Mouse (Mus musculus): ENCODE measurements around the gene Atp2a1. TPM values are rescaled to one million over a fixed set of nuclear protein-coding genes. Genes with fewer than 3 reads are reported as not detected.

The Atp2a1 gene
- polyA plus RNA-seq, 1 experiment from 2014 or later: 0.20 TPM

- Histone ChIP-seq H3K27me3 (no peaks in the 10 kb centered on the region), H3K36me3 (no peaks in the 10 kb centered on the region), H3K9me3 (no peaks in the 10 kb centered on the region), H3K9ac (replicated peaks) (no peak overlapping the region), H3K4me1 (no peaks in the 10 kb centered on the region), H3K4me3 (no peak overlapping the region), H3K27ac (replicated peaks) (no peak overlapping the region), H3K4me2 (replicated peaks) (no peak overlapping the region)
- no peak for ATAC-seq (replicated peaks)
- 53% methylated on average over 10 of the region's 10 CpGs for WGBS
Observed at GRCm38 (mm10) chr7:126460623-126461399, 2.1 kb downstream of the Atp2a1 start.

- H3K27ac ChIP-seq (replicated peaks): no peak overlapping the region
- no peak overlapping the region for H3K4me3 ChIP-seq
- no peaks in the 10 kb centered on the region for H3K36me3 ChIP-seq
- no peaks in the 10 kb centered on the region for H3K4me1 ChIP-seq
- no peaks in the 10 kb centered on the region for H3K27me3 ChIP-seq
- H3K9ac ChIP-seq (replicated peaks): no peak overlapping the region
- no peaks in the 10 kb centered on the region for H3K9me3 ChIP-seq
- 82% methylated on average over 11 of the region's 11 CpGs for WGBS
- H3K4me2 ChIP-seq (replicated peaks): no peak overlapping the region
- ATAC-seq (replicated peaks): no peak
Observed at GRCm38 (mm10) chr7:126458844-126459618, 3.9 kb downstream of the Atp2a1 start.

GRCm38 (mm10) chr7:126458225-126458624 is 4.7 kb downstream of the Atp2a1 start:
- no peaks in the 10 kb centered on the region for H3K36me3 ChIP-seq
- H3K4me1 ChIP-seq: no peaks in the 10 kb centered on the region
- H3K9me3 ChIP-seq: no peaks in the 10 kb centered on the region
- no peak overlapping the region for H3K9ac ChIP-seq (replicated peaks)
- H3K4me2 ChIP-seq (replicated peaks): no peak overlapping the region
- H3K4me3 ChIP-seq: no peak overlapping the region
- 80% methylated on average over 5 of the region's 5 CpGs for WGBS
- no peak overlapping the region for H3K27ac ChIP-seq (replicated peaks)
- ATAC-seq (replicated peaks): no peak
- no peaks in the 10 kb centered on the region for H3K27me3 ChIP-seq

- Histone ChIP-seq H3K27ac (replicated peaks) (no peak overlapping the region), H3K36me3 (no peaks in the 10 kb centered on the region), H3K4me1 (no peaks in the 10 kb centered on the region), H3K4me3 (no peak overlapping the region), H3K9me3 (no peaks in the 10 kb centered on the region), H3K4me2 (replicated peaks) (no peak overlapping the region), H3K27me3 (no peaks in the 10 kb centered on the region), H3K9ac (replicated peaks) (no peak overlapping the region)
- 88% methylated on average over 17 of the region's 17 CpGs for WGBS
- no peak for ATAC-seq (replicated peaks)
Observed at GRCm38 (mm10) chr7:126456382-126457266, 6.3 kb downstream of the Atp2a1 start.

- Histone ChIP-seq H3K27ac (replicated peaks) (no peak overlapping the region), H3K36me3 (no peaks in the 10 kb centered on the region), H3K27me3 (no peaks in the 10 kb centered on the region), H3K9ac (replicated peaks) (no peak overlapping the region), H3K4me2 (replicated peaks) (no peak overlapping the region), H3K9me3 (no peaks in the 10 kb centered on the region), H3K4me3 (no peak overlapping the region), H3K4me1 (no peaks in the 10 kb centered on the region)
- 71% methylated on average over 2 of the region's 2 CpGs for WGBS
- ATAC-seq (replicated peaks): no peak
Observed at GRCm38 (mm10) chr7:126455242-126455641, 7.7 kb downstream of the Atp2a1 start.

GRCm38 (mm10) chr7:126453861-126454260 is 9.0 kb downstream of the Atp2a1 start:
- Histone ChIP-seq H3K4me1 (no peaks in the 10 kb centered on the region), H3K36me3 (no peaks in the 10 kb centered on the region), H3K27ac (replicated peaks) (no peak overlapping the region), H3K27me3 (no peaks in the 10 kb centered on the region), H3K9ac (replicated peaks) (no peak overlapping the region), H3K4me2 (replicated peaks) (no peak overlapping the region), H3K4me3 (no peak overlapping the region), H3K9me3 (no peaks in the 10 kb centered on the region)
- 79% methylated on average over 7 of the region's 7 CpGs for whole genome bisulfite sequencing
- ATAC-seq (replicated peaks): no peak

- Histone ChIP-seq H3K27me3 (no peaks in the 10 kb centered on the region), H3K9me3 (no peaks in the 10 kb centered on the region), H3K4me1 (no peaks in the 10 kb centered on the region), H3K4me3 (no peak overlapping the region), H3K9ac (replicated peaks) (no peak overlapping the region), H3K27ac (replicated peaks) (no peak overlapping the region), H3K36me3 (no peaks in the 10 kb centered on the region), H3K4me2 (replicated peaks) (no peak overlapping the region)
- no peak for ATAC-seq (replicated peaks)
- WGBS: 90% methylated on average over 3 of the region's 3 CpGs
Observed at GRCm38 (mm10) chr7:126452244-126452643, 10.7 kb downstream of the Atp2a1 start.

GRCm38 (mm10) chr7:126450641-126451040 is 12.3 kb downstream of the Atp2a1 start:
- no peak for ATAC-seq (replicated peaks)
- H3K4me3 ChIP-seq: no peak overlapping the region
- no peak overlapping the region for H3K9ac ChIP-seq (replicated peaks)
- no peaks in the 10 kb centered on the region for H3K27me3 ChIP-seq
- H3K27ac ChIP-seq (replicated peaks): no peak overlapping the region
- WGBS: 88% methylated on average over 6 of the region's 6 CpGs
- H3K4me1 ChIP-seq: no peaks in the 10 kb centered on the region
- H3K4me2 ChIP-seq (replicated peaks): no peak overlapping the region
- H3K36me3 ChIP-seq: peaks cover under 1% of the 10 kb centered on the region; the same call in 1 of the 2 replicates
- H3K9me3 ChIP-seq: no peaks in the 10 kb centered on the region

- Histone ChIP-seq H3K4me2 (replicated peaks) (no peak overlapping the region), H3K4me1 (no peaks in the 10 kb centered on the region), H3K36me3 (peaks cover 6% of the 10 kb centered on the region), H3K9me3 (no peaks in the 10 kb centered on the region), H3K27ac (replicated peaks) (no peak overlapping the region), H3K27me3 (no peaks in the 10 kb centered on the region), H3K9ac (replicated peaks) (no peak overlapping the region), H3K4me3 (no peak overlapping the region)
- 90% methylated on average over 18 of the region's 18 CpGs for WGBS
- no peak for ATAC-seq (replicated peaks)
Observed at GRCm38 (mm10) chr7:126449991-126450390, 12.9 kb downstream of the Atp2a1 start.

GRCm38 (mm10) chr7:126448481-126448880 is 14.4 kb downstream of the Atp2a1 start:
- Histone ChIP-seq H3K27ac (replicated peaks) (no peak overlapping the region), H3K4me3 (no peak overlapping the region)

GRCm38 (mm10) chr7:126446217-126446616 is 16.7 kb downstream of the Atp2a1 start:
- no peak for ATAC-seq (replicated peaks)
- Histone ChIP-seq H3K27ac (replicated peaks) (no peak overlapping the region), H3K4me2 (replicated peaks) (no peak overlapping the region), H3K27me3 (no peaks in the 10 kb centered on the region), H3K4me3 (no peak overlapping the region), H3K9ac (replicated peaks) (no peak overlapping the region), H3K9me3 (no peaks in the 10 kb centered on the region), H3K36me3 (peaks cover 18% of the 10 kb centered on the region), H3K4me1 (no peaks in the 10 kb centered on the region)
- WGBS: 92% methylated on average over 21 of the region's 21 CpGs

More at GRCm38 (mm10) chr7:126448481-126448880, 14.4 kb downstream of the Atp2a1 start:
- Histone ChIP-seq H3K27me3 (no peaks in the 10 kb centered on the region), H3K4me2 (replicated peaks) (no peak overlapping the region), H3K4me1 (no peaks in the 10 kb centered on the region), H3K9ac (replicated peaks) (no peak overlapping the region), H3K36me3 (peaks cover 14% of the 10 kb centered on the region), H3K9me3 (no peaks in the 10 kb centered on the region)
- ATAC-seq (replicated peaks): no peak
- 92% methylated on average over 19 of the region's 19 CpGs for WGBS

Measured in forebrain, embryonic 15.5 days (tissue).